Mouse (Mus musculus): Measurements from ENCODE around the gene Pola1. TPM values are rescaled to one million over a fixed set of nuclear protein-coding genes. Genes with fewer than 3 reads are reported as not detected.

Gene Pola1
- polyA plus RNA-seq, 1 experiment from 2014 or later: 30.3 TPM

DNA sequence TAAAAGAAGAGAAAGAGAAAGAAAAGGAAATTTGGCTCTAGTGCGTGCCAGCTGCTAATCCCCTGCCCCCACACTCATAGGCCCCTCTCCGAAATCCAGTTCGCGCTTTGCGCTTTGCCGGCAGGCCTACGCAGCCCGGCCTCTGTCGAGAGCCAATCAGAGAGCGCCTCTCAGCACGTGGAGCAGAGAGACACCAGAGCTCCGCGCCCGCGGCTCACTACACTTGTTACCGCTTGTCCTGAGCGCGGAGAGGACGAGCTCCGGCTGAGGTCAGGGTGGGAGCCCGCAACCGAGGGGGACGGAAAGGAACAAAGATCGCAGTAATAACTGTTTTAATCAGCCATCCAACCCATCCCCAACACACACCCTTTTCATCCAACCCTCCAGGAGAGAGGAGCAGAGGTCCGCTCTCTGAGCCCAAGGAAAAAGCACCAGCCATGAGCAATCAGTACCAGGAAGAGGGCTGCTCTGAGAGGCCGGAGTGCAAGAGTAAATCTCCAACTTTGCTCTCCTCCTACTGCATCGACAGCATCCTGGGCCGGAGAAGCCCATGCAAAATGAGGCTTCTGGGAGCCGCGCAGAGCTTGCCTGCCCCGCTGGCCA lies 345.6 kb downstream of the Pola1 start, which contains the start of gene Arx:
Arx (plus strand) TSS at position 155 of the 603 bp plus-strand sequence.
- Histone ChIP-seq H3K27ac (no peak within 1 kb of the TSS), H3K27me3 (peaks cover 92% of the 10 kb centered on the region), H3K4me1 (replicated peaks) (no peaks in the 10 kb centered on the region), H3K4me2 (peak within 1 kb of the TSS; percentile 32), H3K36me3 (no peaks in the 10 kb centered on the region), H3K9me3 (no peaks in the 10 kb centered on the region), H3K9ac (replicated peaks) (no peak within 1 kb of the TSS), H3K4me3 (replicated peaks) (peak within 1 kb of the TSS; percentile 15; the same call in 1 of the 2 replicates)
- WGBS: 20% methylated on average over 31 of the region's 31 CpGs
- ATAC-seq (ENCODE audit: insufficient number of reproducible peaks, insufficient read depth, low FRiP score, low TSS enrichment, low read depth): peak; percentile 83

DNA sequence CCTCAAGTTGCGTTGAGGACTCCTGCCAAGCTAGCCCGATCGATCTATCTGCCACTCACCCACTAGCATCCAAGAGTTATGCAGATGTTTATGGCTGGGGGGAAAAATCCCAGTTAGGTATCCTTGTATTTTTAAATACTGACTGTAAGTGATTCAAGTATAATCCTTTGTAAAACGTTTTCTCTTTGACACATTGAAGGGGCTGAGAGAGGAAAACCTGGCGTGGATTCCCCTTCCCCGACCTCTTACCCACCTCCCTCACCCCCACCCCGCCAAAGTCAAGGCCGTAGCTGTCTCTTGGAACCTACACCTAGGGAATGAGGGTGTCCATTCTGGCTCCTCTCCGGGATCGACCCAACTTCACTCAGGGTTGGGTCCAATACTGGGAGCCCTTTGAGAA lies 346.9 kb downstream of the Pola1 start:
- H3K4me3 ChIP-seq (replicated peaks): no peak overlapping the region
- no peak for ATAC-seq (ENCODE audit: insufficient number of reproducible peaks, insufficient read depth, low FRiP score, low TSS enrichment, low read depth)

DNA sequence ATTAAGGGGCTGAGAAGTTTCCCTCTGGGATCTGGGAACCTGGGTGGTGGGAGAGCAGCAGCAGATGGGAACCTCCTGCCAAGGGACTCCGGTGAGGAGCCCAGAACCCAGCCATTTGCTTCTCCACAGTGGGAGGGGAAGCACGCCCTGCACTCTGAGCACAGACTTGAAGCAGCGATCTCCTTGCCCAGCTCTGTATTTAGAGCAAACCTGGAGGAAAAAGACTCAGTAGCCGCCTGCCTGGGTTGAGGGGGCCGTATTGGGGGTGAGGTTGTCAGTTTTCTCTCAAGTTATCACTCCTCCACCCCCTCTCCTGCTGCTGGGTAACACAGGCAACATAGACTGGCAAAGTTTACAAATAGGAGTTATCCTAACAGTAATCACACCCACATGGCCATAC lies 350.2 kb downstream of the Pola1 start:
- peaks cover 81% of the 10 kb centered on the region for H3K27me3 ChIP-seq
- peak; percentile 22; the same call in 1 of the 2 replicates for ATAC-seq (ENCODE audit: insufficient number of reproducible peaks, insufficient read depth, low FRiP score, low TSS enrichment, low read depth)
- no peak overlapping the region for H3K9ac ChIP-seq (replicated peaks)
- peak overlapping the region; percentile 29 for H3K4me2 ChIP-seq
- 17% methylated on average over 5 of the region's 5 CpGs for WGBS
- H3K9me3 ChIP-seq: no peaks in the 10 kb centered on the region
- no peaks in the 10 kb centered on the region for H3K36me3 ChIP-seq
- no peaks in the 10 kb centered on the region for H3K4me1 ChIP-seq (replicated peaks)
- H3K4me3 ChIP-seq (replicated peaks): peak overlapping the region; percentile 17
- no peak overlapping the region for H3K27ac ChIP-seq

More for the DNA sequence above, 346.9 kb downstream of the Pola1 start:
- Histone ChIP-seq H3K9me3 (no peaks in the 10 kb centered on the region), H3K27ac (no peak overlapping the region), H3K36me3 (no peaks in the 10 kb centered on the region), H3K27me3 (peaks cover 86% of the 10 kb centered on the region), H3K4me1 (replicated peaks) (no peaks in the 10 kb centered on the region), H3K4me2 (no peak overlapping the region), H3K9ac (replicated peaks) (no peak overlapping the region)
- 17% methylated on average over 10 of the region's 10 CpGs for WGBS

DNA sequence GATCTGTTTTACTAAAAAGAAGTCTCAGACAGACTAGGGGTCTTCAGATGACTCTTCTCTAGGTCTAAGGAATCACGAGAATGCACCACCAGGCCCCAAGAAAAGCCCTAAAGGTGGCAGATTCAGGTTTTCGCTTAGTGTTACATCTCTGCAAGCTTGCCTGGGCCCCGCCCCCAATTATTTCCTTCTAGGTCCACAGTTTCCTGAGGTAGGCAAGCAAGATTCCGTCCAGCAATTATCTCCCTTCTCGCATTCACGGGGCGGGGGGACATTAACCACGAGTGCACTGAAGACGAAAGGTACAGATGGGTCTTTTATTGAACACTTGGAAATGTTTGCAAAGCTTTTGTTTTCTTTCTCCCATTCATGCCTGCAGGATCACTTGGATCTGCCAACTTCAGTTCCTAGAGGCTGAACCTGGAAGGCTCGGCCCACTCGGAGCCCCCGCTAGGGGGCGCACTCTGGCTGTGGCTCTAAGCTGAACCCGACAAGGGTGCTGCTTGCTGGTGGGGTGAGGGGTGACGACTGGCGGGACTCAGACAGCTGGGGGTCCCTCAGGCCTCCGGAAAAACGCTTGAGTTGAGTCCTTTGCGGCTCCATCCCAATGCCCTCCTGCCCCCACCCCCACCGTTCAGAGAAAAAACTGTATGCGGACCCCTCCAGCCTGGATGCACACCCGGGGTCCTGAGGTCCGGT lies 350.8 kb downstream of the Pola1 start:
- H3K4me3 ChIP-seq (replicated peaks): peak overlapping the region; percentile 17
- no peaks in the 10 kb centered on the region for H3K4me1 ChIP-seq (replicated peaks)
- H3K4me2 ChIP-seq: peak overlapping the region; percentile 29

DNA sequence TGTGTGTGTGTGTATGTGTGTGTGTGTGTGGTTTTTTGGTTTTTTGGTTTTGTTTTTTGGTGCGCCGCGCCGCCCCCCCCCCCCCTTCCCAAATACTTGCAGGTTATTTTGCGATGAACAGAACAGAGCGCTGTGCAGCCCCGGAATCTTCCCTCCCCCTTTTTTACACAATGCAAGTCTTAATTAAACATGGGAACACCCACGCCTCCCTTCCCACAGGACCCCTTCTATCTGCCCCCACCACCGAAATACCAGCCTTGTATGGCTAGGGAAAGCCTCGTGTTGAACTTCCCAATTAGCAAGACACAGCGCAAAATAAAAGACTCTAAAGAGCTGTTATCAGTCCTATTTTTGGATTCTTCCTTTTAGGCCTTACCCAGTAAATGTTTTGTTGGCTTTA lies 352.0 kb downstream of the Pola1 start:
- 33% methylated on average over 7 of the region's 11 CpGs for WGBS

More for the DNA sequence above, 350.8 kb downstream of the Pola1 start:
- H3K9me3 ChIP-seq: no peaks in the 10 kb centered on the region
- no peak overlapping the region for H3K27ac ChIP-seq
- ATAC-seq (ENCODE audit: insufficient number of reproducible peaks, insufficient read depth, low FRiP score, low TSS enrichment, low read depth): peak; percentile 44; the same call in 1 of the 2 replicates
- no peak overlapping the region for H3K9ac ChIP-seq (replicated peaks)
- peaks cover 78% of the 10 kb centered on the region for H3K27me3 ChIP-seq
- WGBS: 19% methylated on average over 23 of the region's 23 CpGs
- no peaks in the 10 kb centered on the region for H3K36me3 ChIP-seq

DNA sequence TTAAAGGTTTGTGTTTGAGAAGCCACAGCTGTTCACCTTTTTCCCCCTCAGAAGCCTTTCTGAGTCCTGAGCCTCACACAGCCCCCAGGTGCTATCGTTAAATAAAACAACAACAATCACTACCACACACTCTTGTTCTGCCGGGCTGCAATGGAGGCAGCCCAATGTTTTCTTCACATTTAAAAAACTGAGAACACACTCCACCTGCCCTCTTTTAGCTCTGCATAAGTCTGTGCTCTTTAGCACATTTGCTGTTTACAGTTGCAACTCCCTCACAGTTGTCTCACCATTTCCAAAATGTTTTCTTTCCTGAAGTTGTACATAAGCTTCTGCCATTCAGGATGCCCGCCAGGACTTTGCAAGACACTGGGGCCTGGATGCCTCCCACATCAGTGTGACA lies 356.3 kb downstream of the Pola1 start:
- ATAC-seq (ENCODE audit: insufficient number of reproducible peaks, insufficient read depth, low FRiP score, low TSS enrichment, low read depth): no peak

More for the DNA sequence above, 352.0 kb downstream of the Pola1 start:
- Histone ChIP-seq H3K4me2 (no peak overlapping the region), H3K9ac (replicated peaks) (no peak overlapping the region), H3K4me3 (replicated peaks) (no peak overlapping the region), H3K9me3 (no peaks in the 10 kb centered on the region), H3K36me3 (no peaks in the 10 kb centered on the region), H3K4me1 (replicated peaks) (no peaks in the 10 kb centered on the region), H3K27me3 (peaks cover 66% of the 10 kb centered on the region), H3K27ac (no peak overlapping the region)
- no peak for ATAC-seq (ENCODE audit: insufficient number of reproducible peaks, insufficient read depth, low FRiP score, low TSS enrichment, low read depth)

More for the DNA sequence above, 356.3 kb downstream of the Pola1 start:
- no peaks in the 10 kb centered on the region for H3K4me1 ChIP-seq (replicated peaks)
- H3K4me2 ChIP-seq: no peak overlapping the region
- WGBS: 39% methylated on average over 3 of the region's 3 CpGs
- H3K27ac ChIP-seq: no peak overlapping the region
- no peak overlapping the region for H3K4me3 ChIP-seq (replicated peaks)
- H3K36me3 ChIP-seq: no peaks in the 10 kb centered on the region
- peaks cover 30% of the 10 kb centered on the region for H3K27me3 ChIP-seq
- no peaks in the 10 kb centered on the region for H3K9me3 ChIP-seq
- H3K9ac ChIP-seq (replicated peaks): no peak overlapping the region

Other genes with a start within 250 kb of the Pola1 start
- gene Pcyt1b, start 22.7 kb upstream of the Pola1 start, polyA plus RNA-seq (2016; fragmentation: Nextera tagmentation; extraction: Ambion mirVana): 5.6 and 6.6 TPM in 2 replicates
- 73.0 and 77.2 TPM in 2 replicates for gene Pdk3, start 200.0 kb upstream of the Pola1 start, polyA plus RNA-seq (2016; fragmentation: Nextera tagmentation; extraction: Ambion mirVana)

Data from limb, embryonic 12.5 days (tissue).